Mouse (Mus musculus): ENCODE results near the gene Ell.
A peak's percentile ranks its signal among the peaks of the same experiment; 100 is the strongest.

The Ell gene

DNA sequence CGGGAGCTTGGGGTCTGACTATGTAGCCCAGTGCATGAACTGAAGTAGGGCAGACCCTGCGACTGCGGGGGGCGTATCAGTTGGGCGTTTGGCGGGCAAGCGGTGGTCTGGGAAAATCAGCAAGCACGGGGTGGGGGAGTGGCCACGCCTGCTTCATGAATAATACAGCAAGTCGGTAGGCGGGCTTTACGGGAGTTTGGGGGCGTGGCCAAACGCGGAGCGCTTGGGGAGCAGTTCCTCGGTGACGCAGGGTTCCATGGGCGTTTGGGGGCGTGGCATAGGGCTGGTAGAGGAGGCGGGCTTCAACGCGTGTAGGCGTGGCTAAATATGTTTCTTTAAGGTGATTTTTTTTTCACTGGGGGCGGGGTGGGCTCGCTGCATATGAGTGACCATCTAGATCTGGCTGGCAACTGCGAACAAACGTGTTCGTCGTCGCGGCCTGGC is 602 bp upstream of the Ell start:
- DNase-seq: peak; percentile 99 to 100

DNA sequence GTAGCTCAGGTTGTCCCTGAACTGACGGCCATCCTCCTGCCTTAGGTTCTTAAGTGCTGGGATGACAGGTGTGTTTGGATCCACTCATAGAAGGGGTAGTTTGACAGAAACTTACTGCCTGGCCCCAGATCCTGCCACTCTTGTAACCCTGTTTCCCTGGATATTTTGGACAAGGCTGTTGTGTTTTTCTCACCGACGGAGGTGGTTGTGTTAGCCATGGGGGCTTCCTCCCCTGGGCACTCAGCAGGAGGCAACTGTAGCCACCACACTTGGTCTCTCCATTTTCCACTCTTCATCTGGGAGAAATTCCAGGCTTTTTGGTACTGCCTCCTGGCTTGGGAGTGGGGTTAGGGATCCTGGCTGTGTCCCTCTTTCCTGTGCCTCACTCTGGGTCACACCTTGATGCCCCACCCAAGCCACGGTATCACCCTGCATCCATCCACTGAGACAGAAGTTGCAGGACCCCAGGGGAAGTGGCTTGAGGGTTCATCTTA is 803 bp downstream of the Ell start:
- DNase-seq: peak in 1 of 2 experiments; percentile 21

GRCm38 (mm10) chr8:70540507-70541071 is 1.3 kb downstream of the Ell start:
- no peak for DNase-seq

- no peak for DNase-seq
These were observed 1.8 kb downstream of the Ell start for GRCm38 (mm10) chr8:70541081-70541480.

DNA sequence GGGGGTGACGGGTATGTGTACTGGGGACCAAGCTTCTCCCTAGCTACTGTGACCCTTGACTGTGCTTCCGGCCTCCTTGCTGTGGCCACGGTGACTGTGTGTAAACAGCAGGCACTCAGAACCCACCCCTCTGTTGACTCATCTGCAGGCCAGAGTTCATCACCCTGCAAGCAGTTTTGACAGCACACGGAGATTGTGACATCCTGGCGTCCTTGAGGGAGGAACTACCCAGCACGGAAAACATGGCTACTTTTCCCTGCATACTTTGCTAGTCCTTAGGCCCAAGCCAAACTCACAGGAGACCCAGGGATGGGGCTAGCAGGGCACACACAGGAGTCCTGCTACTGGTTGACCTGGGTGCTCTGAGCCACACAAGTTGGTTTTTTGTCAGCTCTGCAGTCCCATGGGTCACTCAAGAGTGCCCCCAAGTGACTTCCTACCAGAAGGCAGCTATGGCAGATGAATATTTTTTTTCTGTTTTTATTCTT is 5.0 kb downstream of the Ell start:
- peak; percentile 75 to 83 for DNase-seq

DNA sequence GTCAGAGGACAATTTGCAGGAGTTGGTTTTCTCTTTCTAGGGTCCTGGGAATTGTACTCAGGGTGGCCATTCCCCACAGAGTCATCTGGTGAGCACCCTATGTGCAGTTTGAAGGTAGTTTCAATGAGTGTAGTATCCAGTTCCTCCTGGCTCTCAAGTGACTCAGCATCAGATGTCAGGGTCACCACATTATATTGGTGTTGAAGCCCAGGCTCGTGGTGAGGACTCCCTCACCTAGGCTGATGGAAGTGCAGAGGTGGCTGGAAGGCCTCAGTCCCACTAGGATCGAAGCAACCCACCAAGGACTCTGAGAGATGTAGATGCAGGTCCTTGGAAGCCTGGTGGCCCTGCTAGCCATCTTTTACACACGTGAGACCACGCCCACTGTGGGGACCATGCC is 7.2 kb downstream of the Ell start:
- peak in 1 of 2 experiments; percentile 22 for DNase-seq

DNA sequence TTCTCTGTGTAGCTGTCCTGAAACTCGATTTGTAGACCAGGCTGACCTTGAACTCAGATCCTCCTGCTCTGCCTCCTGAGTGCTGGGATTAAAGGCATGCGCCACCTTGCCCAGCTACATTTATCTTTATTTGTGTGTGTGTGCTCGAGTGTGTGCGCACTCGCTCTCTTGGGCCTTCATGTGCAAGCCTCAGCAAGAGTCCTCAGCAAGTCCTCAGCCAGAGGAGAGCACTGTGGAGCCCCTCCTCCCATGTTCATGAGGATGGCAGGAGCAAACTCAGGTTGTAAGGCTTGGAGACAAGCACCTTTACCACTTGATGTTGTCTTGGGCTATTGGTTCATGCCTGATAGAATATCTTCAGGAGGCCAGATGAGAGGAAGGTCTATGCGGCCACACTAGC is 8.5 kb downstream of the Ell start:
- peak in 1 of 2 experiments; percentile 58 for DNase-seq

GRCm38 (mm10) chr8:70549412-70550184 is 10.3 kb downstream of the Ell start:
- DNase-seq: no peak

- DNase-seq: no peak
These were observed 12.4 kb downstream of the Ell start for GRCm38 (mm10) chr8:70551558-70552161.

GRCm38 (mm10) chr8:70552836-70553235 is 13.6 kb downstream of the Ell start:
- DNase-seq: no peak

DNA sequence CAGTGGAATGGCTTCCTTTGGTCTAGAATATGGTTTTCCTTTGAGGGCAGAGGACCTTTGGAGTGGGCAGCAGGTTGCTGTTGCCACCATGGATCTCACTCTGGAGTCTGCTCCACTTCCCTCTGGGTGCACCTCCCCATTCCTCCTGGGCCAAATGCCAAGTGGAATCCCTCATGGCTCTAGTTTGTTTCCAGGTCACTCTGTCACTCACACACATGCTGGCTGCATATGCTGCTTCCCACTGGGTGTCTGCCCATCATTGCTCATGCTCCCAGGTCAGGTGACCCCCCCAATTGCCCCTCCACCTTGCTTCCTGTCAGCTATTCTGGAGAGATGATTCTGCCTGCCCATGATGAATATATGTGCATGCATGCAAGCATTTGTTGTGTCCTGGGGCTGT is 14.5 kb downstream of the Ell start:
- peak; percentile 56 to 59 for DNase-seq

- DNase-seq: no peak
These were observed 16.0 kb downstream of the Ell start for GRCm38 (mm10) chr8:70555079-70555747.

- DNase-seq: peak in 1 of 2 experiments; percentile 40
These were observed 19.1 kb downstream of the Ell start for GRCm38 (mm10) chr8:70558334-70558733.

DNA sequence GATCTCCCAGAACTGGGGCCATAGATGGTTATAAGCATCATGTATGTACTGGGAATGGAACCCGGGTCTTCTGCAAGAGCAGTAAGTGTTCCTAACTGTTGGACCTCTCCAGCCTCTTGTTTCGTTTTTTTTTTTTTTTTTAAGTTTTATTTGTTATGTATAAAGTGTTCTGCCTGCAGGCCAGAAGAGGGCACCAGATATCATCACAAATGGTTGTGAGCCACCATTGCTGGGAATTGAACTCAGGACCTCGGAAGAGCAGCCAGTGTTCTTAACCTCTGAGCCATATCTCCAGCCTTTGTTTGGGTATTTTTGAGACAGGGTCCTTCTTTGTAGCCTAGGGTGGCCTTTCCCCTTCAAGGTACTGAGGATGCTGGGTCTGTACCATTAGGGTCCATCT is 19.7 kb downstream of the Ell start:
- no peak for DNase-seq

- DNase-seq: peak; percentile 81 to 84
These were observed 20.8 kb downstream of the Ell start for GRCm38 (mm10) chr8:70560096-70560495.

DNA sequence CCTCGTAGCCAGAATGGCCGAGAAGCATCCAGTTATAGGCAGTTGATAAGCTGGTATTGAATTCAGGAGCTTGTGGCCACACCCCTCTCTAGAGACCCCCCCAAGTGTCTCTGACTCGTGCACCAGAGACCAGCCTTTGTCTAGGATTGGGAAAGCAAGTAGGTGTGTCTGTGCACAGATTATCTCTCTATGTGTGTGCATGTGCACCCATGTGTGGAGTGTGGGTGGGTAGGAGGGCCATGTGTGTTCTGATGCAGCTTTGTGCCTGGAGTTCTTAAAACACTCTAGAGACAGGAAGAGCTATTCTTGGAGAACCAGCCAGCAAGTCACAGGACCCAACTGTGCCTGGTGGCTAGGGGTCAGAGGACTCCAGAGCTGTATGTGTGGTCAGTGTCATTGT is 21.3 kb downstream of the Ell start:
- no peak for DNase-seq

DNA sequence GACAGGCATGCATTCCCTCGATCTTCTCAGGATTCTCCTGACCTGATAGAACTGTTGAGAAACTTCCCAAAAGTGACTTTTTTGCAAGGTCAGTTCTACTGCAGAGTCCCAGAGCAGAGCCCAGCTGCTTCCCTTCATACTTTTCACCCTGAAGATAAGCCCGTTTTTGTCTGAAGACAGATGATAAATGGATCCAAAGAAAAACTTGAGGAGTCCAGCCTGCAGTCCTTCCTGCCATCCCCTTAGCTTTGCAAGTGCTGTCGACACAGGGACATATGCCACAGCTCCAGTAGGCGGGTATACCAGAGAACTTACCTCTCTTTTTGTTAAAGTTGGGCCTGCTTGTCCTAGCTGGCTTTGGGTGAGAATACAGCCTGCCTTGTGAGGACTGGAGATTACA is 22.1 kb downstream of the Ell start:
- DNase-seq: no peak

GRCm38 (mm10) chr8:70561809-70562535 is 22.7 kb downstream of the Ell start:
- peak; percentile 65 to 80 for DNase-seq

GRCm38 (mm10) chr8:70562802-70563201 is 23.5 kb downstream of the Ell start:
- peak; percentile 56 to 79 for DNase-seq

GRCm38 (mm10) chr8:70563763-70564387 is 24.6 kb downstream of the Ell start:
- DNase-seq: no peak

DNA sequence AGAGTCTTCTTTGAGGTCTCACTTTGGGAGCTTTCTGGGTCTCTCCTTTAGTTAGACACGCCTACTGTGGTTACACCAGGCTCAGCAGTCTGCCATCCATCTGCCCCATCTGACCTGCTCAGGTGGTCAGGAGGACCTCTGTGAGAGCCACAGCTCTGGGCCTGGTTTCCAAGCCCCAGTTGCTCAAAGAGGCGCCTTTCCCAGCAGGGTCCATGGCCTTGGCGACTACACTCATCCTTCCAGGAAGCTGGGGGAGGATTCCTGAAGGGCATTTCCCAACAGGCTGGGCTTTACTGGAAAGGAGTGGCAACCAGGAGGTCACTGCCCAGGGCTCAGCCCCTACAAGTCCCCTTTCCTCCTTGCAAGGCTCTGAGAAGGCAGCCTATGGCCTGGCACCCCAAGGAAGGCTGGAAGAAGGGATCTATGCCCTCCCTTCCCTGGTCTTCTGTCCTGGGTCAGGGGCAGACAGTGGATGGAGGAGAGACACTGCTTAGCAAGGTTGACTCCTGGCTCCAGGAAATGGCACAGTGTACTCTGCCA is 25.5 kb downstream of the Ell start:
- no peak for DNase-seq

DNA sequence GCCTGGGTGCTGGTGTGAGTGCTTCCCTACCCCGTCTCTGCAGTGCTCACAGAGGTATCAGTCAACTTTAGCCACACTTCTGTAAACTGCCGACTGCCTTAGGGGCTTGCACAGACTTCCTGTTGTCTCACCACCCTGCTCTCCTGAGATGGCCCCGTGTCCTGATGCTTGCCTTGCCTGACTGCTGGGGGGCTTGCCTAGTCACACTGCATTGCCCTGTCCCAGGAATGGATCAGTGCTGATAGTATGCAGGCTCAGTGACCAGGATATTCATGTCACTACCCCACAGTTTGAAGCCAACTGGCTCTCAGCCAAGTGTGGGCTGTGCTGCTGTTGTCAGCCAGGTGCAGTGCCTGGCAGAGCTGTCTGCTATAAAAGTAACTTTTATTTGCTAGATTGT is 26.3 kb downstream of the Ell start:
- DNase-seq: peak in 1 of 2 experiments; percentile 35

Measured in lung, postnatal 4 days (tissue).